Mouse (Mus musculus) testis, adult 2 months (tissue): ENCODE results near the gene Gm10722.
"Not testable (repeated sequence)": the region's sequence is repeated elsewhere in the genome, so short reads cannot be mapped to it uniquely, and the experiment has no call there.

ENCODE experiments used
- CTCF ChIP-seq: fragments of 200-500 bp; IDR thresholded peaks from 2 replicates; pipeline ENCODE4 v1.5.1; 2012; ENCODE audit warnings: low read depth, mild to moderate bottlenecking, inconsistent platforms, low read length, moderate library complexity; ENCODE audit not compliant: control insufficient read depth, insufficient read depth, insufficient replicate concordance
- POLR2A ChIP-seq: fragments of 200-500 bp; IDR thresholded peaks from 2 replicates; pipeline ENCODE4 v1.6.1; 2012; ENCODE audit warnings: low read depth, mild to moderate bottlenecking, inconsistent platforms, low read length, moderate library complexity; ENCODE audit not compliant: control insufficient read depth

DNA sequence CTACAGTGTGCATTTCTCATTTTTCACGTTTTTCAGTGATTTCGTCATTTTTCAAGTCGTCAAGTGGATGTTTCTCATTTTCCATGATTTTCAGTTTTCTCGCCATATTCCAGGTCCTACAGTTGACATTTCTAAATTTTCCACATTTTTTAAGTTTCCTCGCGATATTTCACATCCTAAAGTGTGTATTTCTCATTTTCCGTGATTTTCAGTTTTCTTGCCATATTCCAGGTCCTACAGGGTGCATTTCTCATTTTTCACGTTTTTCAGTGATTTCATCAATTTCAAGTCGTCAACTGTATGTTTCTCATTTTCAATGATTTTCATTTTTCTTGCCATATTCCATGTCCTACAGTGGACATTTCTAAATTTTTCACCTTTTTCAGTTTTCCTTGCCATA, 14.6 kb downstream of the Gm10722 start, which contains the start of gene Gm10720:
- not testable (repeated sequence) for TF ChIP-seq POLR2A, CTCF
